Mouse (Mus musculus): Measurements from ENCODE around the gene Atp2a1. TPM values are rescaled to one million over a fixed set of nuclear protein-coding genes. Genes with fewer than 3 reads are reported as not detected.

The Atp2a1 gene
- polyA plus RNA-seq, 1 experiment from 2014 or later = not detected

- no peak for TF ChIP-seq CTCF (IDR thresholded peaks at IDR 0.05; ENCODE audit: low read depth)
- WGBS = 51% methylated on average over 7 of the region's 7 CpGs
- Histone ChIP-seq H3K9ac (no peak overlapping the region), H3K4me1 (ENCODE audit: insufficient read depth) (no peaks in the 10 kb centered on the region), H3K4me2 (no peak overlapping the region), H3K27me3 (ENCODE audit: insufficient read depth, low read length) (no peaks in the 10 kb centered on the region), H3K27ac (ENCODE audit: low read depth) (no peak overlapping the region), H3K4me3 (ENCODE audit: low read depth, low read length) (no peak overlapping the region), H3K36me3 (ENCODE audit: insufficient read depth) (no peaks in the 10 kb centered on the region), H3K9me3 (ENCODE audit: low read depth, low read length) (no peaks in the 10 kb centered on the region)
- DNase-seq (no peak), ATAC-seq (ENCODE audit: insufficient read depth) (no peak)
Measured at GRCm38 (mm10) chr7:126453861-126454260, 9.0 kb downstream of the Atp2a1 start.

- Histone ChIP-seq H3K9me3 (ENCODE audit: low read depth, low read length) (no peaks in the 10 kb centered on the region), H3K27me3 (ENCODE audit: insufficient read depth, low read length) (no peaks in the 10 kb centered on the region), H3K9ac (no peak overlapping the region), H3K36me3 (ENCODE audit: insufficient read depth) (peaks cover 13% of the 10 kb centered on the region; the same call in 1 of the 2 replicates), H3K4me3 (ENCODE audit: low read depth, low read length) (no peak overlapping the region), H3K4me2 (no peak overlapping the region), H3K4me1 (ENCODE audit: insufficient read depth) (no peaks in the 10 kb centered on the region), H3K27ac (ENCODE audit: low read depth) (no peak overlapping the region)
- no peak for ATAC-seq (ENCODE audit: insufficient read depth)
- no peak for DNase-seq
- no peak for TF ChIP-seq CTCF (IDR thresholded peaks at IDR 0.05; ENCODE audit: low read depth)
- 82% methylated on average over 3 of the region's 3 CpGs for WGBS
Measured at GRCm38 (mm10) chr7:126452244-126452643, 10.7 kb downstream of the Atp2a1 start.

- Histone ChIP-seq H3K4me1 (ENCODE audit: insufficient read depth) (no peaks in the 10 kb centered on the region), H3K4me3 (ENCODE audit: low read depth, low read length) (no peak overlapping the region), H3K36me3 (ENCODE audit: insufficient read depth) (peaks cover 25% of the 10 kb centered on the region; the same call in 1 of the 2 replicates), H3K9me3 (ENCODE audit: low read depth, low read length) (no peaks in the 10 kb centered on the region), H3K27ac (ENCODE audit: low read depth) (no peak overlapping the region), H3K4me2 (no peak overlapping the region), H3K9ac (no peak overlapping the region), H3K27me3 (ENCODE audit: insufficient read depth, low read length) (no peaks in the 10 kb centered on the region)
- DNase-seq (no peak), ATAC-seq (ENCODE audit: insufficient read depth) (no peak)
- WGBS = 89% methylated on average over 6 of the region's 6 CpGs
- no peak for TF ChIP-seq CTCF (IDR thresholded peaks at IDR 0.05; ENCODE audit: low read depth)
Measured at GRCm38 (mm10) chr7:126450641-126451040, 12.3 kb downstream of the Atp2a1 start.

- no peak for ATAC-seq (ENCODE audit: insufficient read depth)
- no peak overlapping the region for H3K9ac ChIP-seq
- DNase-seq = no peak
- H3K9me3 ChIP-seq (ENCODE audit: low read depth, low read length) = no peaks in the 10 kb centered on the region
- no peak for TF ChIP-seq CTCF (IDR thresholded peaks at IDR 0.05; ENCODE audit: low read depth)
- peaks cover 32% of the 10 kb centered on the region for H3K36me3 ChIP-seq (ENCODE audit: insufficient read depth)
- 85% methylated on average over 18 of the region's 18 CpGs for WGBS
- no peaks in the 10 kb centered on the region for H3K27me3 ChIP-seq (ENCODE audit: insufficient read depth, low read length)
- H3K27ac ChIP-seq (ENCODE audit: low read depth) = no peak overlapping the region
- H3K4me1 ChIP-seq (ENCODE audit: insufficient read depth) = no peaks in the 10 kb centered on the region
- H3K4me3 ChIP-seq (ENCODE audit: low read depth, low read length) = no peak overlapping the region
- no peak overlapping the region for H3K4me2 ChIP-seq
Measured at GRCm38 (mm10) chr7:126449991-126450390, 12.9 kb downstream of the Atp2a1 start.

- no peak for TF ChIP-seq CTCF (IDR thresholded peaks at IDR 0.05; ENCODE audit: low read depth)
- ATAC-seq (ENCODE audit: insufficient read depth) = no peak
- H3K36me3 ChIP-seq (ENCODE audit: insufficient read depth) = peaks cover 43% of the 10 kb centered on the region
- no peak for DNase-seq
- no peak overlapping the region for H3K27ac ChIP-seq (ENCODE audit: low read depth)
- 87% methylated on average over 19 of the region's 19 CpGs for WGBS
- H3K9ac ChIP-seq = no peak overlapping the region
- no peaks in the 10 kb centered on the region for H3K27me3 ChIP-seq (ENCODE audit: insufficient read depth, low read length)
- H3K4me1 ChIP-seq (ENCODE audit: insufficient read depth) = no peaks in the 10 kb centered on the region
- no peak overlapping the region for H3K4me3 ChIP-seq (ENCODE audit: low read depth, low read length)
- H3K9me3 ChIP-seq (ENCODE audit: low read depth, low read length) = no peaks in the 10 kb centered on the region
- no peak overlapping the region for H3K4me2 ChIP-seq
Measured at GRCm38 (mm10) chr7:126448481-126448880, 14.4 kb downstream of the Atp2a1 start.

- no peaks in the 10 kb centered on the region for H3K4me1 ChIP-seq (ENCODE audit: insufficient read depth)
- no peak overlapping the region for H3K9ac ChIP-seq
- H3K4me2 ChIP-seq = no peak overlapping the region
- DNase-seq (no peak), ATAC-seq (ENCODE audit: insufficient read depth) (no peak)
- WGBS = 88% methylated on average over 21 of the region's 21 CpGs
- no peak overlapping the region for H3K4me3 ChIP-seq (ENCODE audit: low read depth, low read length)
- no peak for TF ChIP-seq CTCF (IDR thresholded peaks at IDR 0.05; ENCODE audit: low read depth)
- H3K9me3 ChIP-seq (ENCODE audit: low read depth, low read length) = no peaks in the 10 kb centered on the region
- no peaks in the 10 kb centered on the region for H3K27me3 ChIP-seq (ENCODE audit: insufficient read depth, low read length)
- peaks cover 52% of the 10 kb centered on the region for H3K36me3 ChIP-seq (ENCODE audit: insufficient read depth)
- no peak overlapping the region for H3K27ac ChIP-seq (ENCODE audit: low read depth)
Measured at GRCm38 (mm10) chr7:126446217-126446616, 16.7 kb downstream of the Atp2a1 start.

GRCm38 (mm10) chr7:126445104-126445815 is 17.6 kb downstream of the Atp2a1 start:
- no peak overlapping the region for H3K9ac ChIP-seq
- ATAC-seq (ENCODE audit: insufficient read depth) (no peak), DNase-seq (no peak)
- 90% methylated on average over 15 of the region's 15 CpGs for WGBS
- H3K27ac ChIP-seq (ENCODE audit: low read depth) = no peak overlapping the region
- H3K4me2 ChIP-seq = no peak overlapping the region
- no peaks in the 10 kb centered on the region for H3K9me3 ChIP-seq (ENCODE audit: low read depth, low read length)
- no peak for TF ChIP-seq CTCF (IDR thresholded peaks at IDR 0.05; ENCODE audit: low read depth)
- no peak overlapping the region for H3K4me3 ChIP-seq (ENCODE audit: low read depth, low read length)
- H3K36me3 ChIP-seq (ENCODE audit: insufficient read depth) = peaks cover 56% of the 10 kb centered on the region
- no peaks in the 10 kb centered on the region for H3K4me1 ChIP-seq (ENCODE audit: insufficient read depth)
- no peaks in the 10 kb centered on the region for H3K27me3 ChIP-seq (ENCODE audit: insufficient read depth, low read length)

Data from lung, embryonic 14.5 days (tissue).